Mouse (Mus musculus): ENCODE measurements at regions not wholly inside any gene's neighbourhood (a gene's known extent, or its start where the extent isn't known, plus 50 kb on each side); places are given as distances from the start of the nearest gene placed in this dataset.

DNA sequence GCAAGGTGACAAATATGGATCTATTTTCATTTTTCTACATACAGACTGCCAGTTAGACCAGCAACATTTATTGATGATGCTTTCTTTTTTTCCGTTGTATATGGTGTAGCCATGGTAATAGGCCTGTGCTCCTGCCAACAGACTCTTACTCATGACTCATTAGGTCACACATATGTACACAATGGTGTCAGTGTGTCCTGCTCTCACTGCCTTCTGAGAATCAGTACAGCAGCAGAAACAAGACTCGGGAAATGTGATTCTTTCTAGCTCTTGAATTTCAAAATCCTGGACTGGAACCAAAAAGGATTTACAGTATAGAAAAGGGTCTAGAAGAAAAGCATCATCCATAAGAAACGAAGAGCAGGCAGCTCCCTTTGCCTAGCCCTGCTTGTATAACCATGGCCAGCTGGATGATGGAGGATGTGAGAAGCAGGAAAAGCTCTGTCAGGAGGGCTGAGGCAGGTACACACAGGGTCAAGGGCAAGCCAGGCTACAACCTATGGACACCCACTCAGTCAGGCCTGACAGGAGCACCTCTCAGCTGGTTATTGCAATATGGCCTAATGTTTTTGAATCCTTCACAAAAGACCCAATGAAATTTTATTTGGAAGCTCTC is 132.2 kb downstream of the Tmem17 start:
- no peak for DNase-seq (ENCODE audit: low read depth, low spot score)

- no peak for DNase-seq (ENCODE audit: low read depth, low spot score)
Observed at GRCm38 (mm10) chr11:22644877-22645276, 133.0 kb downstream of the Tmem17 start.

DNA sequence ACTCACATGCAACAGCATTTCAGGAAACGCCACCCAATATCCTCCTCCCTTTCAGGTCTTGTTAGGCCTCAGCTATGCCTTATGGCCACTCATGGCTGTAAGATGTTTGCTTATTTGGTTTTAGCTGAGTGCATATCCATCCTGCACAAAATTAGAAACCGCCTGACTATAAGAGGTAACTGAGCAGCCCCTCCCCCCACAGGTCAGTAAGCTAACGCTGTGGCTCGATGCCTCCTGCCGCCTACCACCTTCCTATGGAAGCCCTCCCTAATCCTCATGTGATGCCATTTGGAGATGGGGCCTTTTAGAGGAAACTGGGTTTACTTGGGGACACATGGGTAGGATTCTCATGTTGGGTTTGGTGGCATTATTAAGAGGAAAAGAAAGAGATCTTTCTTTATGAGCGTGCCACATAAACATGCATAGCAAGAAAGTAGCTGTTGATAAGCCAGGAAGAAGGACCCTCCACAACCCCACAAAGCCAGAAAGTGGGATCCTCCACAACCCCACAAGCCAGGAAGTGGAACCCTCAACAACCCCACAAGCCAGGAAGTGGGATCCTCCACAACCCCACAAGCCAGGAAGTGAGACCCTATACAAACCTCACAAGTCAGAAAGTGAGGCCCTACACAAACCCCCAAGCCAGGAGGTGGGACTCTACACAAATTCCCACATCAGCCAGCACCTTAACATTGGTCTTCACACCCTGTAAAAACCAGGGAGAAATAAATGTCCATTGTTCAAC is 134.5 kb downstream of the Tmem17 start:
- no peak for DNase-seq (ENCODE audit: low read depth, low spot score)

GRCm38 (mm10) chr11:22648275-22648674 is 136.4 kb downstream of the Tmem17 start:
- DNase-seq (ENCODE audit: low read depth, low spot score) = no peak

- DNase-seq (ENCODE audit: low read depth, low spot score) = no peak
Observed at GRCm38 (mm10) chr11:22650771-22651170, 138.9 kb downstream of the Tmem17 start.

GRCm38 (mm10) chr11:22651313-22651712 is 139.4 kb downstream of the Tmem17 start:
- no peak for DNase-seq (ENCODE audit: low read depth, low spot score)

GRCm38 (mm10) chr11:22651911-22652310 is 140.0 kb downstream of the Tmem17 start:
- DNase-seq (ENCODE audit: low read depth, low spot score) = no peak

DNA sequence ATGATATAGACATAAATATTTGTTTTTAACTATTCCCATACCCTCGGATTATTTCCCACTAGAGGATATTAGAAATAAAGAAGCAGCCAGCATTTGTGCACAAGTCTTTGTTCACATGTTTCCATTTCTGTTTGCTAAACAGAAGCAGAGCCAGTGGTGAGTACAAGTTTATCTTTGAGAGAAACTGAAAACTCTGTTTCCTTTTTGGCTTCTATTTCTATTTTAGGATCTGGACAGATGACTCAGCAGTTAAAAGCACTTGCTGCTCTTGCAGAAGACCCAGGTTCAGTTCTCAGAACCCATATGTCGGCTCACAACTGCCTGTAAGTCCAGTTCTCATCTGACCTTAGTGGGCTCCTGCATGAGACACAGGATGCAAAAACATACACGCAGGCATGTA is 141.0 kb downstream of the Tmem17 start:
- DNase-seq (ENCODE audit: low read depth, low spot score) = peak; percentile 49

- DNase-seq (ENCODE audit: low read depth, low spot score) = no peak
Observed at GRCm38 (mm10) chr11:22653366-22653765, 141.5 kb downstream of the Tmem17 start.

GRCm38 (mm10) chr11:22657635-22658034 is 145.7 kb downstream of the Tmem17 start:
- DNase-seq (ENCODE audit: low read depth, low spot score) = no peak

DNA sequence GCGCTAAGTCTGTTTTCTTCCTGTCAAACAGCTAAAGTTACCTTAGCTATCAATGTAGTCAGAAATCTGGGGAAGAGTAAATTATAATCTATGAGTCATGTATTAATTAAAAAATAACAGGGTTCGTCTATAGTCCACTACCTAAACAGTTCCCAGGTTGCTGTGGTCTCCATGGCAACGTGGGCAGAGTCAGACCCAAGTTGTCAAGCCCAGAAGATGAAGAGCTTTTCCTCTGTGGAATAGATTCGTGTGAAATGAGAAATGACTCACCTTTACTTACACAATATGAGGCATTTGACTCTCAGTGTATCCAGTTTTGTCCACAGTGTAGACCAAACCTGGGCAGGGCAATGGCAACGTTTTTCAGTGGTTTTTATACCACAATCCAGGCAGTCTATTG is 149.2 kb downstream of the Tmem17 start:
- DNase-seq (ENCODE audit: low read depth, low spot score) = no peak

DNA sequence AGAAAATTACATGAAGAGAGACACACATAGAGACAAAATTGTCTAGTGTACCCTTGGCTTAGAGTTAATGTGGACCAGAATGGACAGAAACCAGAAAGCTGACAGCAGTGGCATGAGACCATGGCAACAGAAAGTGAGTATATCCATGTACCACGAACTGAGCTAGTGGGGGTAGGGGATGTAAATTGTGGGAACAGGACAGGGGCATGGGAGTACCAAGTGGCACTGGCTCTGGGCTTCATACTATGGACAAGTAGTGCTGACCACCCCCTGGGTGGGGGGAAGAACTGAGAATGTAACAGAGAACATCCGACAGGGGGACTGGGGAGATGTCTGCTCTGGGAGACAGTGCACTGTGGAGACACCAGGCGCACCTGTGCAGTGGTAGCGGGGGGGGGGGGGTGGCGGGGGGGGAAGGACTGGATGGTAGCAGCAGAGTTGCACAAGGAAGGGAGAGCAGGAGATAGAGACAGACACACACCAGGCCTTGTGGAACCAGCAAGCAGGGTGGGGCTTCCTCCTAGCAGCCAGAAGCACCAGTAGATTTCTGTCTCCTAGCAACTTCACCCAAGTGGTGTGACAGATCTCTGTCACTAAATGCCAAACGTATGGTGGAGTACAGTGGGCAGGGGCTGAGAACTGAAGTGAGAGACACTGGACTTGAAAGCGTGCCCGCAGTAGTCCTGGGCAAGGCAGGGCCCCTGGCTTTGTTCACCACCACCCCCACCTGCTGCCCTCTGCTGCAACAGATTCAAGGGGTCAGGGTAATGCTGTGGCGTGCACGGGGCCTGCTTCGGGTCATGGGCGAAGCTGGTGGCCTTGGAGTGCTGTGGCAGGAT is 150.0 kb downstream of the Tmem17 start:
- no peak for DNase-seq (ENCODE audit: low read depth, low spot score)

- DNase-seq (ENCODE audit: low read depth, low spot score) = peak; percentile 60
Observed at GRCm38 (mm10) chr11:22665978-22666377, 154.1 kb downstream of the Tmem17 start.

- no peak for DNase-seq (ENCODE audit: low read depth, low spot score)
Observed at GRCm38 (mm10) chr11:22666378-22666777, 154.5 kb downstream of the Tmem17 start.

DNA sequence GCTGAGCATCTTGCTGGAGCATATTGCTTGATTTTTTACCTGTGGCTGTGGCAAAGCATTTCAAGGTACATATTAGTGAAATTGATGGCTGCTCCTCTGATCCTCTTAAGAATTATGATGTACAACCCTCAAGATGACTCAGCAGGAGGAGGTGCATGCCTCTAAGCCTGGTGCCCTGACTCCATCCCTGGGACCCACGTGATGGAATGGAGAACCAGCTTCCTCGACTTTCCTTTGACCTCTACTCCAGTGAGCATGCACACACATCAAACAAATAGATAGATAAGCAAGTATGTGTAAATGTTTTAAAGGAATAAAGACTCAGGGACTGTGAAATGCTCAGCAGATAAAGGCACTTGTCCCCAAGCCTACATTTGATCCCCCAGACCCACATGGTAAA is 156.3 kb downstream of the Tmem17 start:
- DNase-seq (ENCODE audit: low read depth, low spot score) = no peak

DNA sequence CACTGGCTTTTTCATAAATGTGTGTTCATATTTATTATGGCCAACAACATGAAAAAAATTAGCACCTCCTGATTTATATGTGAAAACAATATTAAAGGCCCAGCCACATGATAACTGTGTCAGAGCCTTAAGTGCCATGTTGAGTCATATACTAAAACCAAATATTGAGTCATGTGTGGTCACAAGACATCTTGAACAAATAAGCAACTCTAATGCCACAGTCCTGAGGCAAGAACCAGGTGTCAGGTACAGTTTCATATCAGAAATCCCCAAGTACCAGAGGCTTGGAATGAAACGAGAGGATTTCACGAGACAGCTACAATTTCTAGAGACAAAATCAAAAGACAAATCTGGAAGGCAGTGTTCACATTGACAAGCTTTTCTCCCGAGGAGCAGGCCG is 157.4 kb downstream of the Tmem17 start:
- no peak for DNase-seq (ENCODE audit: low read depth, low spot score)

- DNase-seq (ENCODE audit: low read depth, low spot score) = no peak
Observed at GRCm38 (mm10) chr11:22671791-22672490, 160.1 kb downstream of the Tmem17 start.

GRCm38 (mm10) chr11:22675047-22675446 is 163.2 kb downstream of the Tmem17 start:
- no peak for DNase-seq (ENCODE audit: low read depth, low spot score)

DNA sequence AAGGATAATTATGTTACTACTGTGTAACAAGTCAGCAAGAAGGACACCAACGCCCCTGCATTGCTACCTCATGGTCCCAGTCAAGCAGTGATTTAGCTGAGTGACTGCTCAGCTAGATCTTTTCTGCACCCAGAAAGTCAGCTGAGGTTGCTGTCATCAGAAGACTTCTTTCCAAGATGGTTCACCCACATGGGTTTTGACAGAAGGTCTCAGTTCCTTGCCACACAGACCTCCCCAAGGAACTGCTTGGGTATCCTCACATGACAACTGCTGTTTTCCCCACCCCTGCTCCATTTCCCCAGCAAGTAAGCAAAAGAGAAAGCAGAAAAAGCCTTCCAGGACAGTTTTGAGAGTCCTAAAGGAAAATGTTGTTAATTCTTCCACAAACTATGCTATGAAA is 163.9 kb downstream of the Tmem17 start:
- no peak for DNase-seq (ENCODE audit: low read depth, low spot score)

DNA sequence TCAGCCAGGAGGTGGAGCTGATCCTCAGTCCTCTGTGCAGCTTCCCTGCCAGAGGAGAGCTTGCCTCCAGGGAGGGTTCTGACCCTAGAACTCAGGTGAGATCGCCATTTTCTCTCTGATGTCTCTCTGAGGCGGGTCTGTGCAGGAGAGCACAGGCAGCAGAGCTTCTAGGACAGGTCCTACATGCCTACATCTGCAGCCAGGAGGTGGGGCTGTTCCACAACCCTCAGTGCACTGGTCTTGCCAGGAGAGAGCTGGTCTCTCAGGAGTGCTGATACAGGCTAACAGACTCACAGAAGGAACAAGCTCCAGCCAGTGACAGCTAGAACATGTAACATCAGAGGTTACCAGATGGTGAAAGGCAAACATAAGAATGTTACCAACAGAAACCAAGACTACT is 165.4 kb downstream of the Tmem17 start:
- peak; percentile 51 for DNase-seq (ENCODE audit: low read depth, low spot score)

DNA sequence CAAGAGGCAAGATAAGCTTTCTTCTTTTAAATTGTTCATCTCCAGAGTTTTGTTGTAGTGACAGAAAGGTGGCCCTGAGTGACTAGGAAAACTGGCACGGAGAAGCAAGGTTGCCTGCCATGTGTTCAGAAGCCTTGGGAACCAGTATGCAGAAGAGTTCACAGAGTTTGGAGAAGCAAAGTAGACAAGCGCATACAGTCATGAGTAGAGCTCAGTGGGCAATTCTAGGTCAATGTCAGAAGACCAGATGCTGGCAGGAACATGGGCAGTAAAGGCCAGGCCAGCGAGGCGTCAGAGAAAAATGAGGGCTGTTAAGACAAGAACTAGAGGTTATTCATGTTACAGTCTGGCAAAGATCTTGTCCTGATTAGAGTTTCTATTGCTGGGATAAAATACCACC is 172.7 kb downstream of the Tmem17 start:
- no peak for DNase-seq (ENCODE audit: low read depth, low spot score)

- DNase-seq (ENCODE audit: low read depth, low spot score) = no peak
Observed at GRCm38 (mm10) chr11:22690829-22691228, 169.9 kb downstream of the B3gnt2 start.
